Mouse (Mus musculus) megakaryocyte progenitor cell, adult 5-6 weeks (primary cell): Measurements from ENCODE around the gene Azgp1. TPM values are rescaled to one million over a fixed set of nuclear protein-coding genes. Genes with fewer than 3 reads are reported as not detected.
"Not testable (repeated sequence)": the region's sequence is repeated elsewhere in the genome, so short reads cannot be mapped to it uniquely, and the experiment has no call there.

ENCODE experiments used
- ATAC-seq: replicated peaks from 2 replicates; pipeline ENCODE4 v1.8.0; 2016; ENCODE audit warnings: mild to moderate bottlenecking, moderate TSS enrichment, inconsistent platforms; ENCODE audit not compliant: poor library complexity
- total RNA-seq, 2 experiments: library from RNA; stranded (forward) in 1 of 2; stranded (reverse) in 1 of 2; fragments of 157-497, 149-512 nt in 1 of 2; fragments of 200-1000 nt in 1 of 2; gene quantifications; 2 replicates each; pipeline versions ENCODE4 v1.2.3 to v1.2.4; 2015 to 2017

Azgp1 gene
- total RNA-seq (2015) (not detected in 2 replicates), total RNA-seq (2017) (not detected in 2 replicates)

DNA sequence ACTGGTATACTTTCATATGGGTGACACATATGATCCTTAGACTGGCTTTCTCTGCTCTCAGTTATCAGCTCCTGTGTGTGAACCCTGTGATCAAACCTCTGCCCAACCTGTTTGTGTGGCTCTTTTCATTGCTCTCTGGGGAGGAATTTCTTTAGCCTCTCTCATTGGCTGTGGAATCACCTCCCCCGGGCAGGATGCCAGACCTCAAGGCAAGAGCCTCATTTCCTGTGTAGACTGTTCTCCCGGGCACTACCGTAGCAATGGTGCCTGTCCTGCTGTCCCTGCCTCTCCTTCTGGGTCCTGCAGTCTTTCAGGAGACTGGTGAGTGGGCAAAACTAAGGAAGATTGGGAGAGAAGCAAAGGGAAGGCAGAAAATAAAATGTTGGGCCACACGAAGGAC lies at the start of gene Azgp1:
TSS of gene Azgp1 (plus strand) at position 221 of the 400 bp plus-strand sequence.
- ATAC-seq = no peak

DNA sequence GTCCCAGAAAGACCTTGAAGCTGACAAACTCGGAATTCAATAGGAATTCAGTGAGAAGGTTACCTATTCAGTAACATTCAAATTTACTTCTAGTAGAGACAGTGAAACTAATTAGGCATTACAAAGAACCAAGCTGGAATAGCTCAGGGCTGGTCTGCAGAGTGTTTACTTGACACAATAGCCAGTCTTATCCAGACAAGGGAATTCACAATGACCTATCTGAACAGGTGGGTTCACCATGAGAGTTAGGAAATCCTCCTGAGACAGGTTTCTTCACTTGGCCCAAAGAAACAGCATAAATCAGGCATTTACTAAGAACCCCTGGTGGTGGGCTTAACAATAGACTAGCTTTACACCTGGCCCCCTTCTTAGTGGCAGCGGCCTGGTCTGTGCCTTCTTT lies 47.4 kb upstream of the Azgp1 start:
- ATAC-seq = not testable (repeated sequence)

DNA sequence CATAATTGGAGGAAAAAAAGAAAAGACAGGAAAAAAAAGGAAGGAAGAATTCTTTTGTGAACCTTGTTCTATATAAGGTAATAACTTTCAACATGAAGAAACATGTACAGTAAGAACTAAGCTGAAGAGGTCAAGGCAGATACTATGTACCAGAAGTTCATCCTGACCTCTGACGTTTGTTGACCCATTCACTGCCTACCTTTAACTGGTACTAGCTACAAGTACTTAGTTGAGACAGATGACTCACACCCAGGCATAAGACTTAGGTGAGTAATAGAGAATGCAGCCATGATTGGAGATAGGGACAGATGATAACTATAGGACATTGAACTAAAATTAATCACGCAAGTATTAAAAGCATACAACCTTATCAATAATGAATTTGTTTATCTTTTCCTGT lies 44.8 kb upstream of the Azgp1 start:
- ATAC-seq = no peak

DNA sequence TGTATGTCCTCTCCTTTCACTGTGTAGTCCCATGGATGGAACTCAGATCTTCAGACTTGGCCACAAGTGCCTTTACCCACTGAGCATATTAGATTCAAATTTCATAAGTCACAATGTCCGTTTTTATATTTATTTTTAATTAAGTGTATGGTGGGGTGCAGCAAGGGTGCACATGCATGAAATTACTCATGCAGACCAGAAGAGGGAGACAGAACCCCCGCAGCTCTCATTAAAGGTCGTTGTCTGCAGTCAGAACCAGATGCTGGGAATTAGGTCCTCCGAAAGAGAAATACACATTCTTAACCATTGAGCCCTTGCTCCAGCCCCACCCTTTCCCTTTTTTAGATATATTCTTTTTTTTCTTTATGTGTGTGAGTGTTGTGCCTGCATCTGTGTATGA lies 44.1 kb upstream of the Azgp1 start:
- ATAC-seq = 0 out of 2 replicates have a peak, but pooled peaks have one; percentile 31

DNA sequence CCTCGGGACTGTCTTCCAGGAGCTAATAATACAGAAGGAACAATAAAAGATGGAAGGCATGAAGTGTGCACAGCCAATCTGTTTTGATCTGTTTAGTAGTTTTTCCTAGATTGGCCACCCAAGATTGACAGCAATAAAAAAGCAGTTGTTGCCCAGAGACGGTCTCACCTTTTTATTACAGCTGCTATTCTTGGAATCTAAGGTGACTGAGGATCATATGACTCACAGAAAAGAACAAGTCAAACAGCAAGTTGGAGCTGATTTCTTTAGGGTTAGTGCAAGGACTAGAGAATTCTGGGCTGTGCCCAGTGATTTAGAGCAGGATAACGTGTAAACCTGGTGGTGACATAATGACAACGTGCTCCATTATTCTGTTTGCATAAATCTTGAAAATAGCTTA lies 40.4 kb upstream of the Azgp1 start:
- ATAC-seq = no peak

DNA sequence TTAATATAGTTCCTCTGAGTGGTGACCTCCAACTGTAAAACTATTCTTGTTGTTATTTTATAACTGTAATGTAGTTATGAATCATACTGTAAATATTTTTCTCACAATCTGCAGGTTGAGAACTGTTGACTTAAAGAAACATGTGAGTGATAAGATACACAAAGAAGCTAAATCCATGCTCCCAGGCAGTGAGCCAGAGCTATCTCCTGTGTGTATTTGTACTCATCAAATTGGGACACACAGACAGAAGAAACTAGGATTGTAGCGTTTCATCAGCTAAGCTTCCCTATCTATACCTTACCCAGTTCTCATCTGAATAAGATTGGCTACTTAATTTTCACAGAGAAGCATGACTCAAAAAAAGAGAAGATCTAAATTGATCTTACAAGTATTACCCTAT lies 38.2 kb upstream of the Azgp1 start:
- ATAC-seq = no peak

DNA sequence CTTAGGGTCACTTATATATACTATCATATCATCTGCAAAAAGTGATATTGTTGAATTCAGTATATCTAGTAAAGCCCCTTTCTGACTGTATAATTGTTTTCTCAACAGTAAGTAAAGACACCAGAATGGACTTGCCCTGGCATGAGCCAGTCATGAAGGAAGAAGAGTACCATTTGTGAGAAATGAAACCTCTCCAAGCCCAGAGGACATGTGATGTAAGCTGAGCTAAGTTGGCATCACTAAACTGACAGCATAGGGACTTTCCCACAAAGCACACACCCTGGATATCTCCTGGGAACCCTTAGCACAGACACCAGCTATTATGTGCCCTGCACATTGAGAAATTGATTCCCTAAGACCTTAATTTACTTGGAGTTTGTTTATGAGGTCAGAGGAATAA lies 34.0 kb upstream of the Azgp1 start:
- no peak for ATAC-seq

DNA sequence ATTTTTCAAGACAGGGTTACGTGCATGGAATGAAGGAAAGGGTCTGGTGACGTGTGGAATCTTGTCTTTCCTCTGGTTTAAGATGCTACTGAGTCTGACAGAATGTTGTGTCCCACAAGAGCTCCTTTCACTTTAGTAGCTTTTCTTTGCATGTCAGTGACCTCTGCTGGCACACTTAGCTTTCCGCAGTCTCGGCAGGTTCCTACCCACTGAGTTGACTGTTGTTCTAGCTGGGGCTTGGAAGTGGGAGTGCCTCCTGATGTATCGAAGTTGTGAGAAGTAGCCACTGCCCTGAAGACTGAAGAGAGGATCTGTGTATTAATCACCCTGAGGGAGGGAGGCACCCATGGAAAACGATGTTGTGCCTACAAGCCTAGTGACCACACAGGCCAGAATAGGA lies 30.1 kb upstream of the Azgp1 start:
- no peak for ATAC-seq

DNA sequence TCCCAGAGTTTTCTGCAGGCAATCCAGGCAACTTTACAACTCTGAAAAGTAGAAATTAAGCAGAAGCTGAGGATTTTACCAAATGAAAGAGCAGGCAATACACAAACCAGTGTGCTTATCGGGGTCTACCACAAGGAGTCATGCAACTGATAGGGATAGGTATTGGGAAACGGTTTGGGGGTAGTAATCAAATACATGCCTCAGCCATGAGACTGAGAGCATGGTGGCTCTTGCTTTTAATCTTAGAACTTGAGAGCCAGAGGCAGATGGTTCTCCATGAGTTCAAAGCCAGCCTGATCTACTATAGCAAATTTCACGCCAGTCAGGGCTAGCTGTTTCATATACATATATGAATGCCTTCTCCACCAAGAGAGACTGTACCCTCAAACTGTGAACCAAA lies 24.9 kb upstream of the Azgp1 start:
- no peak for ATAC-seq

DNA sequence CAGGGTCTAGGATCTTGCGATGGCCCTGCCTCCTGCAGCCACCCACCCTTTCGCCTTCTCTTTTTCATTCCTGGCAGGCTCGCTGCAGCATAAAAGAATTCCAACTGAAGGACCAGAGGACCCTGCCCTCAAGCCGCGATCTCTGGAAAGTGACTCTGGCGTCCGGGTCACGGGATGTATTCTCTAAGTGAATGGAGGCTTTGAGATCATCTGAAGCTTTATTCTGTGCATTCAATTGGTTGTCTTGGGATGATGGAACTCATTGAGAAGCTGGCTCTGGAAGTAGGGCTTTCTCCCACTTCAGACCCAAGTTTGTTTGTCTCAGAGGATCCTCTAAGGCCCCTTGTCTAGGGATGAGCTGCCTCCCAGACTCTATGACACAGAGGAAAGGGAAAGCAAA lies 18.4 kb upstream of the Azgp1 start, which contains the start of gene Gjc3:
TSS of gene Gjc3 (minus strand) at position 154 of the 400 bp plus-strand sequence.
- no peak for ATAC-seq

DNA sequence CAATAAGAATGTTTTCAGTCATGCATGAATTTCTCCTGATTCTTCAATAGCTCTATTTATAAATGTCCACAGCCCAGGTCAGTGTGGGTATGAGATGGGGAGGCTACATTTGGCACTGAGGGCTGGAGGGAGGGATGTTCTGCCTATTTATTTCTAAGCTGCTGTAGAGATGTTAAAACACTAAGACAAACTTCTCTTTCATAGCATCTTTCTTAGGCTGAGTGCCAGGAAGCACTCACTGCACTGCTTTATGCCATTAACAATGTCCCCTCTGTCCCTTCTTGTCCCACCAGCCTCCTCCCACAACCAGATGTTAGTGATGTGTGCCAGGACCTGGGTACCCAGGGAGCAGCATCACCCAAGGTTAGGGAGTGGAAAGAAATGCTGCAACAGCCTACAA lies 14.8 kb upstream of the Azgp1 start:
- no peak for ATAC-seq

DNA sequence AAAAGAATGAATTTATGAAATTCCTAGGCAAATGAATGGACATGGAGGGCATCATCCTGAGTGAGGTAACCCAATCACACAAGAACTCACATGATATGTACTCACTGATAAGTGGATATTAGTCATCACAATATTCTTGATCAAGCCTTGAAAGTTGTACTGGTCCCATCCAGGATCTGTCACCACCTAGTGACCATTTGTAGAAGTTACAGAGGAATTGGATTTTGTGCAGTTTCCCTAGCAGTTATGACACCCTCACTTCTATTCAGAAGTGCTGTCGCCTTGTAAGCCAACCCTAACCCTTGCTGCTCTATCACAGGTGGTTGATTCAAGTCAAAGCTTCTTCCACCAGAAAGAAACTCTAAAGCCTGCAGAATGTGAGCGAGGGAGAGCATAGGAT lies 8.2 kb upstream of the Azgp1 start:
- ATAC-seq = peak; percentile 50; the same call in 1 of the 2 replicates

DNA sequence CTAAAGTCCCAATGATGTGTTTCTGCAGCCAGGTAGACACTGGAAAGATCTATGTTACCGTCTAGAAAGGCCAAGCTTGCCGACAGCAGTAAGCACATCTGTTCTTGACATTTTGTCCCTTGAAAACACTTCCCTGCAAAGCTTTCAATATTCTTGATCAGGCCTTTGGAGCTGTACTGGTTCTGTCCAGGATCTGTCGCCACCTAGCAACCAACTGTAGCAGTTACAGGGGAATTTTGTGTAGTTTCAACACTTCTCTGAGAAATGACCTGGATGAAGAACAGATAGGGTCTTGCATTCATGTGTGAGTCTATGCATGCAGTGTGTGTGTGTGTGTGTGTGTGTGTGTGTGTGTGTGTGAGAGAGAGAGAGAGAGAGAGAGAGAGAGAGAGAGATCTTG lies 7.6 kb upstream of the Azgp1 start:
- ATAC-seq = peak; percentile 44; the same call in 1 of the 2 replicates

DNA sequence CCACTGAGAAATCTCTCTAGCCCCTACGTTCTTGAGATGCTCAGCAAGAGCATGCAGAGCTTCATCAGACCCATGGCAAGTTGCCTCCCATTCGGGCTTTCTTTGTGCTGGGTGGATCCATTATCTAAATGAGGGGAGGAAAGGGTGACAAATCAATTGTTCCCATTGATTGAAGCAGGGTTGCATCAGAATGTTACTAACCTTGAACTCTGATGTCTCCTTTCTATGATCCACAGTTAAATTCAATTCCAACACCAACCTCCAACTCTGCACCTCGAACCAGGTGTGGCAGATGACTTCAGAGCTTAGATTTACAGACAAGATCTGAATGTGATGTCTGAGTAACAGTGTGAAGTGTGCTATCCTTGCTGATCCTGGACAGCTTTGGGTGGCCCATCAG lies 6.6 kb upstream of the Azgp1 start:
- ATAC-seq = no peak

DNA sequence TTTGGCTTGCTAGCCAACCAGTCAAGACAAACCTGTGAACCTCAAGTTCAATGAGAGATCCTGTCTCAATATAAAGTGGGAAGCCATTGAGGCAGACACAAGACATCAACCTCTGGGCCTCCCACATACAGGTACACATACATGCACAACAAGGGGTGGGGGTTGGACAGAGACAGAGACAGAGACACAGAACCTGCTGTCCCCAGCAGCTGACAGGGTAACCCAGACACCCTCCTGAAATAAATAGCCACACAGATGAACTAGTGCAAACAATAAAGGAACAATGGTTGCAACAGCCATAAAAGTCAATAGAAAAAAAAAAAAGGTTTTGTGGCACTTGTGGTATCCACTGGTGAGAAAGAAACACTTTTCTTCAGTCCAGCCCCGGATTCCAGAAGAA lies 5.9 kb upstream of the Azgp1 start:
- ATAC-seq = no peak

DNA sequence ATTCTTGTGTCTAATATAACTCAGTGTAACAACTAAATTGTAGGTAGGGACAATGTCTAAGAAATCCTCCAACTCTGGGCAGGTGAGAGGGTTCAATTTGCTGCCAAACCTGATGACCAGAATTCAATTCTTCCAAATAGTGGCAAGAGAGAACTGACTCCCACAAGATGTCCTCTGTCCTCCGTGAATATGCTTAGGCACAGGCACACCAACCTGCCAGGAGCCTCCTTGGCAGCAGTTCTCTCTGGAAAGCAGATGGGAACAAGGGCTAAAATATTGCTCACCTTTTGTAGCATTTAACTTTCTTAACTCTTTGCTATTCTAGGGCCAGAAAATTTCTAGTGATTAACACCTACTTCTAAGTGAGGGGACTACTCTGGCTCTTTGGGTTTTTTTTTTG lies 4.0 kb upstream of the Azgp1 start:
- ATAC-seq = no peak

DNA sequence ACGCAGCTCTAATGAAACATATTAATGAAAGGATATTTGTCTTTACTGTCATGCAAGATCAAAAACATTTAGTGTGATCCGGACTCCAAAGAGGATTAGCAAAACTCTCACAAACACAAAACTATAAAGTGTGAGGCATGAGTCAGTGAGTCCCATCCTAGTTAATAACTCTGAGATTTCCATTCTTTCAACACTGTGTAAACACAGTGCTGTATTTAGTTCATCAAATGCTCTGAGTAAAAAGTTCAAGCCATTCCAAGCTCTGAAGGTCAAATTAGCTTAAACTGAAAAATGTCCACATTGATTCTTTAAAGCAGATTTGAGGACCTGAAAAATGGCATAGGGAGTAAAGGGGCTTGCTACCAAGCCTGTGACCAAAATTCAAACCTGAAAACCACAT lies 2.2 kb upstream of the Azgp1 start:
- ATAC-seq = no peak

DNA sequence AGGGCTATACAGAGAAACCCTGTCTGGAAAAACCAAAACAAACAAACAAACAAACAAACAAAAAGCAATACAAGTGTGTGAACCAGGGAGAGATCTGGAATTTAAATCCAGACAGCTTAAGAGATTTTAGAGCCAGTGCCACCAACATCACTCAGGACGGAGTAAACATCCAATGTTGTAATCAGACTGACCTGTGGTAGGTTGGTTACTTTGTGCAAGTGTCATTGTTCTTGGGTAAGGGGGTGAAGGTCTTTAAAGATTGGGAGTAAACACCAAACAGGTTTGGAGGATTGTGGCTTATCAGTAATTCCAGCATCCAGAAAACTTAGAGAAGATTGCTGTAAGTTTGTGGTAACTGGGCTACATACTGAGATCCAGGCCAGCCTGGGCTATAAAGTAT lies 5.0 kb downstream of the Azgp1 start:
- ATAC-seq = no peak

DNA sequence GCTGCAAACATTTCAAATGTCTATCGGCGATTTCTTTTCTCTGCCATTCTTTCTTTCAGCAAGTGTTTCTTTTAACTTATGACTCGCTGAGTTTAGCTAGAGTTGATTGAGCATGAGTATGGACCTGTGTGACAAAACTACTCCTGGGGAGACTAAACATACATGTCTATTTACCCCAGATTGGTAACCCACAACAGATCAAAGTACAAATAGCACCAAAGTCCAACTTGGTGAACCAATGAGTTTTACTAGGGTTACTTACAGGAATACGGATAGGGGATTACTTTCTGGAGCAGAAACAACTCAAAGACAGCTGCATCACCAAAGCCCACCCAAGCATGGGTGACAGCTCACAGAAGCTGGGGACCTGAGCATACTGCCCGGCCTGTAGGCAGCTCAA lies 28.1 kb downstream of the Azgp1 start:
- ATAC-seq = no peak

DNA sequence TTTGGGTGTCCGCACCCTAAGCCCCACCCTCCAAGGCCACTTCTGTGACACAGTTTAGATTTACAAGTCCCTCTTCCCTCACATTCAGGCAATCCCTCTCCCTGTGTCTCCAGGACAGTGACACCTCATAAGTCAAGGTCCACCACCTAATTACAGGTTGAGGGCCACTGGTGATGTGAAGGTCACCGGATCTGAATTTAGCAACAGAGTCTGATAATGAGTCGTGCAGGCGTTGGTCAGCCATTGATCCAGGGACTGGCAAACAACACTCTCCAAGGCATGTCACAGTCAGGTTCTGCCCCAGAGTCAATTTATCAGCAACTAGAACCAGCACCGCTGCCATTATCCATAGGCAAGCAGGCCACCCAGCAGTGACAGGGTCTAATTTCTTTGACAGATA lies 31.1 kb downstream of the Azgp1 start:
- ATAC-seq = no peak

DNA sequence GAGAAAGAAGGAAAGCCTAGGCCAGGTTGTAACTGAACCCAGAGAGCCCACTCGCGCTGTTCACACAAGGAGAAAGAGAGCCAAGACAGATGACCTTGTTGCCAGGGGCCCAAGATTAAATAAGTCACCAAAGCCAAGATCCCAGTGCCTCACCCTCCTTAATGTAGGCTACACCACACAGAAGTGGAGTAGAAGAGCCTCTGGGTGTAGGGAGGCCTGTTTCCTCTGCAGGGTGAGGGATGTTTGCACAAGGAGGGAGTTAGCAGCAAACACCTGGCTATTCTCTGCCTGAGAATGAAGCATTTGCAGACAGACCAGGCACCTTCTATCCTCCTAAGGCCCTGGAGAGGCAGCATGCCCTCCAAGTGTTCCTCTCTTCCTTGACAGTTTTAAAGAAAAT lies 35.2 kb downstream of the Azgp1 start:
- ATAC-seq = no peak

DNA sequence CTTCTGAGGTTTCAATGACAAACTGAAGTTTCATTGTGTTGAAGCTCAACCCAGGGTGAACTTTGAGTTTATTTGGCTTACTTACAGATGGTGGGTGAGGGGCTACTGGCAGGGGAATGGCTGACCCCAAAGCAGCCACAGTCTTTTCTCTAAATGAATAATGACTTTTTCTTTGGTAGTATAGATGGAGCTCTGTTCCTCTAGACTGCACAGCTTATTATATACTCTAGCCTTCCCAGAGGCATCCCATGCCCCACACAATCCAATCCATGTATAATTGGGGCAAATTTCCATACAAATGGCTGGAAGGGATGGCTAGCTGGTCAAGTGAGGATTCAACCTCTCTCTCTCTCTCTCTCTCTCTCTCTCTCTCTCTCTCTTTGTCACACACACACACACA lies 35.7 kb downstream of the Azgp1 start:
- no peak for ATAC-seq

DNA sequence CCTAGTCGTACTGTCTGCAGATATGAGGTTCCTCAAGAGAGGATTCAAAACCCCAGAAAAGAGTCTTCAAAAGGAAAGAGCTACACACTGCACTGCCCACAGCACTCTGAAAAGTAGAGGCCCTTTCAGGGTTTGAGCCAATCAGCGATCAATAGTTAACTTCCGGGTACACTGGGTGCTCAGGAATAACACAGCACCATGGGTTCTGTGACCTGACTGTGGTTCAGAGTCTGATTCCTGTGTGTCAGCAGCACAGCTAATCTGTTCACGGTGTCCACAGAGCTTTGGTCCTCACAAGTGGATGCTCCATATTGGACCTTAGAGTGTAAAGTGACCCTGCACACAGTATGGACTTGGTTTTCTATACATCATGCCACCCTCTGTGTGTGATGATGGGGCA lies 38.3 kb downstream of the Azgp1 start:
- ATAC-seq = not testable (repeated sequence)

DNA sequence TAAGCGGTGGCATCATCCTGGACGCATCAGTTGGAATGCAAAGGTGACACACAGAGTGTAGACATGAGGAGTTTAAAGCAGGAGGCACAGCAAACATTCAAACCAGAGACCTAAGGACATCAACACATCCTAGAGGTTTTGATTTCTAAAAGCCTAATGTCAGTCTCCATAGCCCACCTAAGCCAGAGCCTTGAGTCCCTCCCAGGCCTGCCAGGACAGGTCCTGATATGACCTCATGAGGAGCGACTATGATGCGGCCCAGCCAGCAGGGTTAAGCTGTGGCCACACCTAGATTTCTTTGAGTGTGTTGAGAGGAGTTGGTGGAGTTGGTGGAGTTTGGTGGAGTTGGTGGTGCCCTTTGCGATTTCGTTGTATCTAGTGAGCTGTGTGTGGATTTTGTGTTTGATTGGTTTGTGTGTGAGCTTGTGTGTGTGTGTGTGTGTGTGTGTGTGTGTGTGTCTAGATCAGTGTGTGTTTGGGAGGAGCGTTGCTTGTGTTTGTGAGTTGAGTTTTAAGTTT lies 39.7 kb downstream of the Azgp1 start, which contains the start of the genes Smok3a and Smok3b:
TSS of gene Smok3a (plus strand) at position 301 of the 519 bp plus-strand sequence.
TSS of gene Smok3b (plus strand) at position 469 of the 519 bp plus-strand sequence.
- not testable (repeated sequence) for ATAC-seq
